Mouse (Mus musculus) lung, adult 2 months (tissue): Measurements from ENCODE around the gene Hoxd10. TPM values are rescaled to one million over a fixed set of nuclear protein-coding genes. Genes with fewer than 3 reads are reported as not detected.

Experiments used
- DNase-seq: peaks from one replicate; pipeline ENCODE4 v3.0.0; 2022
- H3K4me1 ChIP-seq: fragments of 200-500 bp; 2 replicates; pipeline ENCODE4 v1.6.1; 2011; ENCODE audit warnings: low read length; ENCODE audit not compliant: control insufficient read depth, insufficient read depth
- H3K4me3 ChIP-seq: fragments of 200-500 bp; replicated peaks from 2 replicates; pipeline ENCODE3; 2011; ENCODE audit warnings: low read depth, mild to moderate bottlenecking, control low read depth, low read length; ENCODE audit errors: extremely low read depth
- CTCF ChIP-seq: fragments of 200-500 bp; IDR thresholded peaks from 2 replicates; pipeline ENCODE4 v1.5.1; 2011; ENCODE audit warnings: mild to moderate bottlenecking, low read length, control low read depth; ENCODE audit not compliant: insufficient read depth
- POLR2A ChIP-seq: fragments of 200-500 bp; IDR thresholded peaks from 2 replicates; pipeline ENCODE4 v1.6.1; 2011; ENCODE audit warnings: low read depth, mild to moderate bottlenecking, control low read depth, low read length, borderline replicate concordance; ENCODE audit errors: extremely low read depth
- WGBS: fragments of 180-500 bp; shearing (Covaris S2); methylation state at CpG from one replicate; pipeline ENCODE4 v1.1.7; 2018; 5-methylcytosine and 5-hydroxymethylcytosine counted together
- polyA plus RNA-seq: library from polyadenylated mRNA; depleted of rRNA; stranded (reverse); fragments of >200 nt; gene quantifications from 2 replicates; pipeline ENCODE4 v1.2.3, GENCODE M21; 2012

The Hoxd10 gene
- polyA plus RNA-seq, 1 experiment: not detected

- no peak for DNase-seq
- H3K4me3 ChIP-seq: no peak overlapping the region
- no peaks in the 10 kb centered on the region; the same call in 1 of the 2 replicates for H3K4me1 ChIP-seq
- TF ChIP-seq POLR2A (no peak), CTCF (peak; percentile 70)
- 5% methylated on average over 18 of the region's 18 CpGs for WGBS
Observed at GRCm38 (mm10) chr2:74663291-74663925, 28.3 kb upstream of the Hoxd10 start.

GRCm38 (mm10) chr2:74666411-74666810 lies 25.3 kb upstream of the Hoxd10 start:
- 4% methylated on average over 7 of the region's 7 CpGs for WGBS
- no peak for DNase-seq
- TF ChIP-seq CTCF (no peak), POLR2A (no peak)
- Histone ChIP-seq H3K4me1 (peaks cover 2% of the 10 kb centered on the region; the same call in 1 of the 2 replicates), H3K4me3 (no peak overlapping the region)

GRCm38 (mm10) chr2:74667191-74667841 lies 24.4 kb upstream of the Hoxd10 start:
- Histone ChIP-seq H3K4me3 (no peak overlapping the region), H3K4me1 (peaks cover 2% of the 10 kb centered on the region; the same call in 1 of the 2 replicates)
- TF ChIP-seq POLR2A (no peak), CTCF (no peak)
- 7% methylated on average over 36 of the region's 36 CpGs for WGBS
- DNase-seq: no peak

DNA sequence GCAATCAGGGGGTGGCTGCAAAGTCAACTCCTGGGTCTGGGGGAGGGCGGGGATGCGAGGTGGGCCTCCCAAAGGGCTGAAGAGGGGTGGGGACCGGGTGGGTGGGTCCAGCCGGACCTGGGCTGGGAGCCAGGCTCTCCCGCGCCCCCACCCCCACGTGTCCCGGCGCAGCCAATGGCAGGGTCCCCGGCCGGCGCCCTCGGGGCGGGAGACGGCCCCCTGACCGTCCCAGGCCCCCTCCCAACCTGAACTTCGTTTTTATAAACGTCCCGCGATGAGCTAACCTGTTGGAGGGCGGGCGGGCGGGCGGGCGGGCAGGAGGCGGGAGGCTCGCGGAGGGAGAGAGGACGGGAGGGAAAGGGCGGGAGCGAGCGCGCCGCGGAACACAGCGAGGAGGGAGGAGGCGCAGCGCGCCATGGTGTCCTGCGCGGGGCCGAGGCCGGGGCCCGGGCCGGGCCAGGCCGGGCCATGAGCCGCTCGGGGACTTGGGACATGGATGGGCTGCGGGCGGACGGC lies 23.8 kb upstream of the Hoxd10 start, which contains the start of gene Hoxd13:
TSS of gene Hoxd13 (plus strand) at position 469 of the 516 bp plus-strand sequence.
- no peak within 1 kb of the TSS for H3K4me3 ChIP-seq
- no peak for DNase-seq
- H3K4me1 ChIP-seq: peaks cover 2% of the 10 kb centered on the region; the same call in 1 of the 2 replicates
- TF ChIP-seq POLR2A: no peak
- no peak for TF ChIP-seq CTCF
- WGBS: 1% methylated on average over 37 of the region's 51 CpGs

- Histone ChIP-seq H3K4me1 (peaks cover 2% of the 10 kb centered on the region; the same call in 1 of the 2 replicates), H3K4me3 (no peak overlapping the region)
- no peak for DNase-seq
- 2% methylated on average over 73 of the region's 74 CpGs for WGBS
- TF ChIP-seq POLR2A (no peak), CTCF (no peak)
Observed at GRCm38 (mm10) chr2:74668370-74669229, 23.1 kb upstream of the Hoxd10 start.

DNA sequence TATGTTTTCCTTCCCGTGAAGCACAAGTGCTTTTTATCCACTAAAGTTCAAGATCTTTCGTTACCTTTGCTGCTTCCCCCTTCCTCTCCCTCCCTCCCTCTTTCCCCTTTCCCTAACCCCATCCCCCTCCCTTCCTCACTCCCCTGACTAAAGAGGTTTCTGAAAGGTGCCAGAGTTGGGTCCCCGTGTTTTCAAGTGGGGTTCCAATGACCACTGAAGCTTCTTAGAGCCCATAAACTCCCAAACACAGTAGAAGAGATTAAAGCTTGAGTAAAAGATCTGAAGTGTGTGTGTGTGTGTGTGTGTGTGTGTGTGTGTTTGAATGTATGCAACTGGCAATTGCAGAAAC lies 22.5 kb upstream of the Hoxd10 start:
- H3K4me1 ChIP-seq: peaks cover 2% of the 10 kb centered on the region; the same call in 1 of the 2 replicates
- TF ChIP-seq POLR2A (no peak), CTCF (no peak)
- no peak overlapping the region for H3K4me3 ChIP-seq
- no peak for DNase-seq
- WGBS: 8% methylated on average over 3 of the region's 3 CpGs

DNA sequence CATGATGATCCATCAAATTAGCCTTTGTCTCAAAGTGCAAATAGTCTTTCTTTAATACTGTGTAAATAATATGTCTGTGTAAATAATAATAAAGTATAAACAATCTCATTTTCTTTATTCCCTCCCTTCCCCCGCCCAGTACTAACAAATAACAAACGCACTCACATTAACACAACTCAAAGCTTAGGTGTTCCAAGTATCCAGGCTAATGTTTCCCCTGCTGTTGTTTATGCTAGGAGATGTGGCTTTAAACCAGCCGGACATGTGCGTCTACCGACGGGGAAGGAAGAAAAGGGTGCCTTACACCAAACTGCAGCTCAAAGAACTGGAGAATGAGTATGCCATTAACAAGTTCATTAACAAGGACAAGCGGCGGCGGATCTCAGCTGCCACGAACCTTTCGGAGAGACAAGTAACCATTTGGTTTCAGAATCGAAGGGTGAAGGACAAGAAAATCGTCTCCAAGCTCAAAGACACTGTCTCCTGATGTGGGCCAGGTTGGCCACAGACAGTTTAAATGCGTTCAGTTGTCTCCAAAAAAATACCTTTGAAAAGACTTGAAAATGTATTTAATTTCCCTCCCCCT lies 22.0 kb upstream of the Hoxd10 start:
- Histone ChIP-seq H3K4me1 (peaks cover 2% of the 10 kb centered on the region; the same call in 1 of the 2 replicates), H3K4me3 (no peak overlapping the region)
- no peak for TF ChIP-seq POLR2A
- no peak for TF ChIP-seq CTCF
- 10% methylated on average over 14 of the region's 14 CpGs for WGBS
- DNase-seq: no peak

DNA sequence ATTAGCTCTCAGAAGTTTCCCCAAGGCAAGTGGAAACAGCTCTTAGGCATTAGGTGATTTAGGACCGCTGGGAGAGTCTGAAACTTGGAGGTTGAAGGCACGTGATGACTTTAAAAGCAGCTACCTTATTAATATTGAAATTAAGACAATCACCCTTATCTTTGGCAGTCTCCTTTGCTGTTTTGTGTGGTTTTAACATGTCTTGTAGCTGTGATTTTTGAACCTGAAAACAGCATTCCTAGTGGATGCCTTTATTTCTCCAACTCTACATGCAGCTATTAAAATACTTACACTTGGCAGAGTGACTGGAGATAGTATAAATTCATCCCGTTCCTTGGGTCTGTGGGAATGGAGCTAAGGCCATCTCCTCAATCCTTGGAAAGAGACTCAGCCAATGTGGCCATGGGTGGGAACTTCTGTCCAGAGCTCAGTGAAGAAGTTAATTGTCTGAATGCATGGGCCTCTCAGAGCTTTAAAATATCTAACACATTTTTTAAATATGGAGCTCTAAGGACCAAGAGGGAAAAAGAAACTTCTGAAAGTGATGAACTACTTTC lies 21.0 kb upstream of the Hoxd10 start:
- no peak for DNase-seq
- Histone ChIP-seq H3K4me3 (no peak overlapping the region), H3K4me1 (peaks cover 2% of the 10 kb centered on the region; the same call in 1 of the 2 replicates)
- TF ChIP-seq POLR2A (no peak), CTCF (no peak)
- WGBS: 12% methylated on average over 3 of the region's 3 CpGs
